Mouse (Mus musculus): ENCODE measurements around the gene Rora. TPM values are rescaled to one million over a fixed set of nuclear protein-coding genes. Genes with fewer than 3 reads are reported as not detected.

Rora gene
- total RNA-seq, 2 experiments from 2014 or later = 68.0 to 81.9 TPM

DNA sequence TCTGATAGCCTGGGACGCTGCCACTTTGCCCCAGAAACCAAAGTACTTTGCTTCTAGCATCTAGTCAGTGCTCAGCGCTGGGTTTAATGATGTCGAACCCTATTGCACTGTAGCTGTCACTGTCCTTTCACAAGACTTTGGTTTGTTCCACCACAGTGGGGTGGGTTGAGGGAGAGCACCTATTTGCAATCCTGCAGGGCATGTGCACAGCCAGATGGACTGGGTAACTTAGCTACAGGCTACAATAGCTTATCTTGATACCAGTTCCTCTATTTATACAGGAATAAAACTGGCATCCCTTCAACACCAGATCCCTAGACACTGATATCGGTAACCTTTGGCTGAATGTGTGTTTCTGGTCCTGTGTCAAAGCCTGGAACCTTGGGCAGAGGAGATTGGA, 366.8 kb downstream of the Rora start:
- intact Hi-C loops (cut with DNase I) = no loop called here
- DNase-seq (ENCODE audit: low spot score in 2 of 2) = no peak

- no peak for DNase-seq (ENCODE audit: low spot score in 2 of 2)
- intact Hi-C loops (cut with DNase I) = no loop called here
These were observed 367.9 kb downstream of the Rora start for GRCm38 (mm10) chr9:69021482-69021881.

DNA sequence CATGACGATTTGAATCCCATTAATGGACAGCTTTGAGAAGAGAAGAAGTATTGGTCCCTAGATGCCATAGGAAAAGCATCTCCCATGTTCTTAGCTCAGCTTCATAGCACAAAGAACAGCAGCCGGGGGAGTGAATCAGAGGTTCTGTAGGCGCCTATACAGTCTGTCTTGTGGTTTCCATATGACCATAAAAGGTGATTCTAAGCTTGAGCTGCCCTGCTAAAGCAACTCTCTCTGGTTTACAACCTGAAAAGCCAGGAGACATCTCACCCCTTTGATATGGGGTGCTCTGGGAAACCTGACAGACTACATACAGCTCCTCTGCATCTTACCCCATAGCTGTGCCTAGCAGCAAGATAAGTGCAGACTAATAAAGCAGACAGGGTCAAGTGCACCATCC, 369.7 kb downstream of the Rora start:
- intact Hi-C loops (cut with DNase I) = no loop called here
- DNase-seq (ENCODE audit: low spot score in 2 of 2) = no peak

GRCm38 (mm10) chr9:69028177-69028576, 374.6 kb downstream of the Rora start:
- DNase-seq (ENCODE audit: low spot score in 2 of 2) = no peak
- intact Hi-C loops (cut with DNase I) = no loop called here

GRCm38 (mm10) chr9:69034301-69034871, 380.8 kb downstream of the Rora start:
- intact Hi-C loops (cut with DNase I) = no loop called here
- DNase-seq (ENCODE audit: low spot score in 2 of 2) = no peak

DNA sequence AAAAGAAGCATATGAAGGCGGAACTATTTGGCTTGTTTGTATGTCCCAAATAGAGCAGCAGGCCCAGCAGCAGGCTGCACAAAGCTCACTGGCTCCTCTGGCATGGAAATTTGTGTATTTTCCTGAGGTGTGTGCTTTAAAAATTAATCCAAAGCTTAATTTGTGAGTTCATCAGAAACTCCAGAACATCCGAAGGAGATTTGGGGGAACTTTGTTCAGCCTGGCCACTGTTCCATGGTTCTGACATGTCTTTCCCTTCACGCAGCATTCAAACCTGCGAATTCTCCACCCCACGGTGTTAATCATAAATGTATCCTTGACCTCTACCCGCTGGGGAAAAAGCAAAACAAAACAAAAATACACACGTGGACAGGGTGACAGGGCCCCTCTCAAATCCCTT, 381.9 kb downstream of the Rora start:
- intact Hi-C loops (cut with DNase I) = no loop called here
- DNase-seq (ENCODE audit: low spot score in 2 of 2) = no peak

DNA sequence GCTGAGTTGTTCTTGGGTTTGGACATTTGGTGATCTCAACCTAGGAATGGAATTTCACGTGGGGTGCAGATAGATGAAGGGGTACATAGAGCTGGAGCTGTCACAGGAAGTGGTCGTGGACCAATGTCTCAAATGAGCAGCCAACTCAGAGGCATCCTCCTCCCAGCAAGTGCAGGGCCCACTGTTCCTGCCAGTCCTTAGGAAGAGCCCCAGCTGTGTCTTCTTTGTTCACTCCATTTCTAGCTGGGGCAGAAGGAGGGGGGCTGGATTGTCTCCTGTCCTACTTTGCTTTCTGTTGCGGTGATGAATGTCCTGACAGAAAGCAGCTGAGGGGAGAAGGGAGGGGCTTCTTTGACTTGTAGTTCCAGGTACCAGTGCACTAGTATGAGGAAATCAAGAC, 382.7 kb downstream of the Rora start:
- DNase-seq (ENCODE audit: low spot score in 2 of 2) = no peak
- intact Hi-C loops (cut with DNase I) = no loop called here

- DNase-seq (ENCODE audit: low spot score in 2 of 2) = no peak
- intact Hi-C loops (cut with DNase I) = no loop called here
These were observed 390.5 kb downstream of the Rora start for GRCm38 (mm10) chr9:69043920-69044613.

DNA sequence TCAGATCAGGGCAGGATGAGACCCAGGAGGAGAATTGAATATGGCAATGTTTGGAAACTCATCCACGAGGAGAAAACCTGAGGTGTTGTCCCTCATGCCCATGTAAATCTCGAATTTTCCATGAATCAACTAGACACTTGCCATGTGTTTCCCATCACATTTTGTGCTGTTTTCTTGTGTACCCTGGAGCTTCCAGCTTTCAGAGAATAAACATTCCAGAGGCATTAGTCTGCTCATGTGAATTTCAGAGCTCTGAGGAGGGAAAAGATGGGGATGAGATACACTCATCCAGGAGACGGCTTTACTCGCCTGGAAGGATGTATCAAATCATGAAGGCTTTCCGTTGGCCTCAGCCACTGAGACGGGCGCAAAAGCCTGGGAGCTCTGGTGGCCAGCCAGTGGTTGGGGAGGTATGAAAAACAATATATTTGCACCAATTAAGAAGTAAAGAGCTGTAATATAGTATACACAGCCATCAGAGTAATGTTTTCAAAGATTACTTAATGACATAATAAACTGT, 391.1 kb downstream of the Rora start:
- no peak for DNase-seq (ENCODE audit: low spot score in 2 of 2)
- intact Hi-C loops (cut with DNase I) = no loop called here

- intact Hi-C loops (cut with DNase I) = no loop called here
- DNase-seq (ENCODE audit: low spot score in 2 of 2) = no peak
These were observed 392.3 kb downstream of the Rora start for GRCm38 (mm10) chr9:69045908-69046307.

- intact Hi-C loops (cut with DNase I) = no loop called here
- no peak for DNase-seq (ENCODE audit: low spot score in 2 of 2)
These were observed 397.3 kb downstream of the Rora start for GRCm38 (mm10) chr9:69050856-69051255.

DNA sequence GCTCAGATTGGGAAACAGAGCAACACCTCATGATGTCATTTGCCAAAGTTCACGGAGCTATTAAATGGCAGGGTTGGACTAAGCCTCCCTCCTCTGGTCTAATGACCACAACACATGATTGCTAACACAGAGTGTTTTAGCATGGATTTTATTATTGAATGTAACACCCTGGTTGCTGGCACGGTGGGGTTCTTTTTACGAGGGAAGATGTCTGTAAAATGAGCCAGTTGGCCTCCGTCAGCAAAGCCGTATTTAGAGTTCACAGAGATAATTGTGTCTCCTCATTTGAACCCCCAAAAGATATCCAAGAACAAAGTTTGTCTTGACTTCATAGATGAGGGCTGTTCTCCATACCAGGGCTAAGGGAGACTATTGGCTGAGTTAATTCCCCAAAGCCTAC, 398.3 kb downstream of the Rora start:
- intact Hi-C loops (cut with DNase I) = no loop called here
- no peak for DNase-seq (ENCODE audit: low spot score in 2 of 2)

GRCm38 (mm10) chr9:69055302-69055701, 401.7 kb downstream of the Rora start:
- no peak for DNase-seq (ENCODE audit: low spot score in 2 of 2)
- intact Hi-C loops (cut with DNase I) = no loop called here

DNA sequence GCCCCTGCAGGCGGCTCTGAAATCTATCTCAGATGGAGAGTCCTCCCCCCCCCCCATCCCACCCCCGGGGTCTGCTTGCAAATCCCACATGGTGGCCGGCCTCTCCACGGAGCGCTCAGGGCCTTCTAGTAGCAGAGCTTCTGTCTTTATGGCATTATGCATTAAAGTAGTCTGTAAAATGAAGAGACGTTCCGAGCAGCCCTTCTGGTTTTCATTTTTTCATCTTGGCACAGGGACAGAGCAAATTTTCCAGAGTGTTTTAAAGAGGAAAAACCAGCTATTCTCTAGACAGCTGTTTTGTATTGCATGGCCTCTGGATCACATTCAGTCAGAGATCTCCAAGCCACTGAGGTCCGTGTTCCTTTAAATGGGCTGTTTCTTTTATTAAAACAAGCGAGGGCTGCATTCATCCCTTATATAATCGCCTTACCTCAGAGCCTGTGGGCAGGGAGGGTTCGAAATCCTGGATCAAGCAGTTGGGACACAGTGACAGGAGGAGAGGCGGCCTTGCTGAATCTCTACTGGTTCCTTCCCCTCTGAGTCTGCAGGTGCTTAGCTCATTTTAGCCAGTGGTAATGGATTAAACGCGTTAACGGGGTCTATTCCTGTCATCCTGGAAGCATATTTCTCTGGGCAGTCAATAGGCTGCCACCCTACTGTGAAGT, 417.7 kb downstream of the Rora start:
- intact Hi-C loops (cut with DNase I) = no loop called here
- peak in 1 of 2 experiments; percentile 41 for DNase-seq (ENCODE audit: low spot score in 2 of 2)

GRCm38 (mm10) chr9:69073271-69073670, 419.7 kb downstream of the Rora start:
- intact Hi-C loops (cut with DNase I) = no loop called here
- no peak for DNase-seq (ENCODE audit: low spot score in 2 of 2)

DNA sequence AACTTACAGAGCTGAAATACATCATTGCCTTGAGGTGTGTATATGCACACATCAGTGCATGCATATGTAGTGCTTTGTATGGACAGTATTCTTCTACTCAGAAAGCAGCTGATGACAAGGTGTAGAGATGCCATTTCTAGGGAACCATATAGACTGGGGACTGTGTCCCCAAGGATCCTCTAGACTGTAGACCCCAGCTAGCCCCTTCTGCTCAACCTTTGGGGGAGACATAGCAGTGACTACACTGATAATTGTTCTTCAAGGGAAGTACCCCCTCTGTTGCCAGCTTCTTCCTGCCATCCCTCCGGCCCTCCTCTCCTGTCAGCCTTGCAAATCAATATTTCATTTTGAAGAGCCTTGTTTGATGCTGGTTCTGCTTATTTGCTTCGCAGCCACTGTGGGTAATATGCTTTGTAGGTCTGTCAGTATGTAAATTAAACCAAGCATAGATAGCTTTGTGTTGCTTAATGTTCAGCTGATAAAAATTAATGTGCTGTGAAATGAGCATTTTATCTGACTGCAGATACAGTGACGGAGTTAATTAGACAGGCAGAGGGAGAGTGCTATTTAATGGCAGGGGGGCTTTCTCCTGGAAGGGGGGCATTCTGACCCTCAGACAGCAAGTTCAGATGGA, 430.6 kb downstream of the Rora start:
- no peak for DNase-seq (ENCODE audit: low spot score in 2 of 2)
- intact Hi-C loops (cut with DNase I) = no loop called here

DNA sequence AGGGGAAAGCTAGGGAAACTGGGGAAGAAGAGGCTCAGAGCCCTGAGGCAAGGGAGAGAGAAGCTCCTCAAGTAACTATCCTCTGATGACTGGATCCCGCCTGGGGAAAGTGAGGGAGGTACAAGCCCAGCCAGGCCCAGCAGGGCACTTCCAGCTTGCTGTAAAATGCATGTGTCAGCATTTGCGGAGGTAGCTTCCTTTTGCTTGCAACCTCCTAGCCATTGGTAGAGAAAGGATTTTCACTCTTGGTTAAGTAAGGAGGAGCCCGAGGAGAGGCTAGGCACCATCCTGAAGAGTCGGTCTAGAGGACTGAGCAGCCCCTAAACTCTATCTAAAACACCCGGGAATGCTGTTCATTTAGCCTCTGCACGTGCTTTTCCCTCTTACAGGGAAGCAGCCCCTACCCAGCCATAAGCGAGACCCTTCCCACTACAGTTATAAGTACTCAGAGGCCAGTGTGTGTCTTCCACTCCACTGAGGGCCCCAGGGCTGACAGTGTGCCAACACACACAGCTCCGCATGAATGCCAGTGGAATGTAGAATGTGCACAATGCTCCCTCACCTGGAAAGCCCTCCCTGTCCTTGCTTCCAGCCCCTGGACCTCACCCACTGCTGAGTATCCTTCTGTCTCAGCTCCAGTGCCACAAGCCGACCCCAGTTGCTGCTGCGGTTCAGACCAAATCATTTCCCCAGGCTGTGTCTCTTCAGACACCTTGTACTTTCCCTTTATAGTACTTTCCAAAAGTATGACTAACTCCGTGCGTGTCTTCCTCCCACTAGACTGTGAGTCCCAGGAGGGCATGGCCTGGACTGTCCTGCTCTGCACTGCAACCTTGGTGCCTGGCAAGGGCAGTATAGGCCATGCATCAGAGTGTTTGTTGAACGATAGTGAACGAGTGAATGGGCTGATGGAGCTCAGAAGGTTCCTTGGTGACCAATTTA, 431.4 kb downstream of the Rora start:
- DNase-seq (ENCODE audit: low spot score in 2 of 2) = peak in 1 of 2 experiments; percentile 18
- intact Hi-C loops (cut with DNase I) = no loop called here

GRCm38 (mm10) chr9:69086844-69087243, 433.3 kb downstream of the Rora start:
- intact Hi-C loops (cut with DNase I) = no loop called here
- DNase-seq (ENCODE audit: low spot score in 2 of 2) = no peak

GRCm38 (mm10) chr9:69087325-69087724, 433.7 kb downstream of the Rora start:
- DNase-seq (ENCODE audit: low spot score in 2 of 2) = no peak
- intact Hi-C loops (cut with DNase I) = no loop called here

Data from left cerebral cortex, postnatal 25 days (tissue).